Mouse (Mus musculus) intestine, embryonic 14.5 days (tissue): ENCODE measurements around the gene Itga11. TPM values are rescaled to one million over a fixed set of nuclear protein-coding genes. Genes with fewer than 3 reads are reported as not detected.

Source experiments
- ATAC-seq: fragments of 200-750 bp; cut with Nextera tagmentation; replicated peaks from 2 replicates; pipeline ENCODE4 v1.8.0; 2017; ENCODE audit warnings: low read depth, moderate number of reproducible peaks, moderate TSS enrichment, moderate library complexity; ENCODE audit not compliant: low FRiP score, low TSS enrichment
- DNase-seq: peaks from one replicate; pipeline ENCODE4 v3.0.0-alpha.2; 2018; ENCODE audit warnings: low spot score
- H3K27ac ChIP-seq: fragments of 300-500 bp; sonication (generic); 2 replicates; pipeline ENCODE4 v1.5.1; 2014; ENCODE audit warnings: low read depth, mild to moderate bottlenecking, control low read depth
- H3K27me3 ChIP-seq: fragments of 300-500 bp; sonication (generic); replicated peaks from 2 replicates; pipeline ENCODE4 v1.6.1; 2014; ENCODE audit warnings: low read length, control low read depth; ENCODE audit not compliant: control insufficient read depth, insufficient read depth
- H3K36me3 ChIP-seq: fragments of 300-500 bp; sonication (generic); 2 replicates; pipeline ENCODE4 v1.6.1; 2014; ENCODE audit warnings: low read length, control low read depth; ENCODE audit not compliant: control insufficient read depth, insufficient read depth
- H3K4me1 ChIP-seq: fragments of 300-500 bp; sonication (generic); replicated peaks from 2 replicates; pipeline ENCODE4 v1.6.1; 2014; ENCODE audit warnings: low read length, control low read depth, mixed read lengths; ENCODE audit not compliant: control insufficient read depth, insufficient read depth
- H3K4me2 ChIP-seq: fragments of 300-500 bp; sonication (generic); 2 replicates; pipeline ENCODE4 v1.6.1; 2014; ENCODE audit warnings: low read length
- H3K4me3 ChIP-seq: fragments of 300-500 bp; sonication (generic); 2 replicates; pipeline ENCODE4 v1.5.1; 2014; ENCODE audit warnings: low read depth, low read length, control low read depth, mixed read lengths
- H3K9ac ChIP-seq: fragments of 300-500 bp; sonication (generic); 2 replicates; pipeline ENCODE4 v1.6.1; 2014; ENCODE audit warnings: mild to moderate bottlenecking, low read length
- H3K9me3 ChIP-seq: fragments of 300-500 bp; sonication (generic); 2 replicates; pipeline ENCODE4 v1.6.1; 2016; ENCODE audit warnings: low read length, control low read depth; ENCODE audit not compliant: control insufficient read depth
- WGBS: fragments of 180-500 bp; shearing (Covaris S2); extraction: QIAGEN DNeasy Blood & Tissue Kit; methylation state at CpG from one replicate; pipeline ENCODE4 v1.1.7; 2014; 5-methylcytosine and 5-hydroxymethylcytosine counted together
- polyA plus RNA-seq: library from polyadenylated mRNA; unstranded; fragments of >200 nt; fragmentation: Nextera tagmentation; extraction: Ambion mirVana; gene quantifications from 2 replicates; pipeline ENCODE4 v1.2.1, GENCODE M21; 2014

The Itga11 gene
- polyA plus RNA-seq, 1 experiment from 2014 or later = 4.8 TPM

- H3K27ac ChIP-seq = no peak overlapping the region
- no peaks in the 10 kb centered on the region for H3K36me3 ChIP-seq
- H3K9me3 ChIP-seq = no peaks in the 10 kb centered on the region
- H3K9ac ChIP-seq = no peak overlapping the region
- DNase-seq (no peak), ATAC-seq (no peak; the same call in 1 of the 2 replicates)
- H3K4me3 ChIP-seq = no peak overlapping the region
- WGBS = 83% methylated on average over 4 of the region's 4 CpGs
- H3K4me2 ChIP-seq = no peak overlapping the region
- H3K27me3 ChIP-seq = no peaks in the 10 kb centered on the region
- peaks cover 15% of the 10 kb centered on the region for H3K4me1 ChIP-seq
These were observed 9.1 kb upstream of the Itga11 start for GRCm38 (mm10) chr9:62668503-62668902.

- no peak overlapping the region for H3K4me2 ChIP-seq
- no peak for DNase-seq
- H3K9ac ChIP-seq = no peak overlapping the region
- no peak for ATAC-seq
- 74% methylated on average over 7 of the region's 7 CpGs for WGBS
- H3K27me3 ChIP-seq = peaks cover 22% of the 10 kb centered on the region
- H3K27ac ChIP-seq = no peak overlapping the region
- no peaks in the 10 kb centered on the region; the same call in 1 of the 2 replicates for H3K4me1 ChIP-seq
- H3K9me3 ChIP-seq = no peaks in the 10 kb centered on the region
- H3K4me3 ChIP-seq = no peak overlapping the region
- H3K36me3 ChIP-seq = no peaks in the 10 kb centered on the region
These were observed 4.4 kb upstream of the Itga11 start for GRCm38 (mm10) chr9:62673241-62673640.

GRCm38 (mm10) chr9:62675172-62675571, 2.5 kb upstream of the Itga11 start:
- 74% methylated on average over 1 of the region's 1 CpGs for WGBS
- no peak for DNase-seq

GRCm38 (mm10) chr9:62678550-62679155, 1.0 kb downstream of the Itga11 start:
- Histone ChIP-seq H3K27me3 (peaks cover 38% of the 10 kb centered on the region), H3K4me2 (peak overlapping the region; percentile 77), H3K27ac (no peak overlapping the region), H3K36me3 (no peaks in the 10 kb centered on the region), H3K9ac (no peak overlapping the region; the same call in 1 of the 2 replicates), H3K9me3 (no peaks in the 10 kb centered on the region), H3K4me3 (peak overlapping the region; percentile 46), H3K4me1 (peaks cover 4% of the 10 kb centered on the region; the same call in 1 of the 2 replicates)
- 9% methylated on average over 22 of the region's 22 CpGs for WGBS
- peak; percentile 59 for DNase-seq
- ATAC-seq = no peak

More at GRCm38 (mm10) chr9:62675172-62675571, 2.5 kb upstream of the Itga11 start:
- no peak for ATAC-seq
- no peak overlapping the region for H3K4me2 ChIP-seq
- peaks cover 4% of the 10 kb centered on the region; the same call in 1 of the 2 replicates for H3K4me1 ChIP-seq
- no peak overlapping the region for H3K4me3 ChIP-seq
- H3K9ac ChIP-seq = no peak overlapping the region
- peaks cover 35% of the 10 kb centered on the region for H3K27me3 ChIP-seq
- no peaks in the 10 kb centered on the region for H3K36me3 ChIP-seq
- no peaks in the 10 kb centered on the region for H3K9me3 ChIP-seq
- H3K27ac ChIP-seq = no peak overlapping the region

- WGBS = 74% methylated on average over 4 of the region's 4 CpGs
- ATAC-seq (no peak), DNase-seq (no peak)
- Histone ChIP-seq H3K27me3 (peaks cover 34% of the 10 kb centered on the region), H3K4me1 (peaks cover 4% of the 10 kb centered on the region; the same call in 1 of the 2 replicates), H3K36me3 (no peaks in the 10 kb centered on the region), H3K4me2 (peak overlapping the region; percentile 77), H3K9me3 (no peaks in the 10 kb centered on the region), H3K4me3 (no peak overlapping the region), H3K9ac (no peak overlapping the region), H3K27ac (no peak overlapping the region)
These were observed 1.8 kb downstream of the Itga11 start for GRCm38 (mm10) chr9:62679398-62679797.

- ATAC-seq = no peak
- Histone ChIP-seq H3K9ac (no peak overlapping the region), H3K36me3 (no peaks in the 10 kb centered on the region), H3K27me3 (peaks cover 7% of the 10 kb centered on the region), H3K27ac (no peak overlapping the region), H3K9me3 (no peaks in the 10 kb centered on the region), H3K4me2 (no peak overlapping the region), H3K4me3 (no peak overlapping the region), H3K4me1 (no peaks in the 10 kb centered on the region)
- no peak for DNase-seq
- 87% methylated on average over 7 of the region's 7 CpGs for WGBS
These were observed 6.7 kb downstream of the Itga11 start for GRCm38 (mm10) chr9:62684311-62684710.

GRCm38 (mm10) chr9:62689748-62690147, 12.1 kb downstream of the Itga11 start:
- Histone ChIP-seq H3K36me3 (no peaks in the 10 kb centered on the region), H3K27ac (no peak overlapping the region), H3K9me3 (no peaks in the 10 kb centered on the region), H3K4me1 (no peaks in the 10 kb centered on the region), H3K9ac (no peak overlapping the region), H3K4me3 (no peak overlapping the region), H3K27me3 (no peaks in the 10 kb centered on the region), H3K4me2 (no peak overlapping the region)
- WGBS = 82% methylated on average over 10 of the region's 10 CpGs
- DNase-seq = no peak
- ATAC-seq = no peak

- Histone ChIP-seq H3K4me3 (no peak overlapping the region), H3K27ac (no peak overlapping the region), H3K4me1 (no peaks in the 10 kb centered on the region), H3K4me2 (no peak overlapping the region), H3K9ac (no peak overlapping the region), H3K36me3 (no peaks in the 10 kb centered on the region), H3K27me3 (no peaks in the 10 kb centered on the region), H3K9me3 (no peaks in the 10 kb centered on the region)
- WGBS = 75% methylated on average over 5 of the region's 5 CpGs
- DNase-seq = no peak
- ATAC-seq = no peak
These were observed 16.4 kb downstream of the Itga11 start for GRCm38 (mm10) chr9:62694054-62694453.

- 78% methylated on average over 9 of the region's 9 CpGs for WGBS
- ATAC-seq = no peak
- no peak overlapping the region for H3K9ac ChIP-seq
These were observed 17.6 kb downstream of the Itga11 start for GRCm38 (mm10) chr9:62695210-62695609.

More at GRCm38 (mm10) chr9:62695210-62695609, 17.6 kb downstream of the Itga11 start:
- Histone ChIP-seq H3K36me3 (no peaks in the 10 kb centered on the region), H3K4me2 (no peak overlapping the region), H3K4me1 (no peaks in the 10 kb centered on the region), H3K4me3 (no peak overlapping the region), H3K27me3 (no peaks in the 10 kb centered on the region), H3K9me3 (no peaks in the 10 kb centered on the region), H3K27ac (no peak overlapping the region)
- no peak for DNase-seq
